Mouse (Mus musculus): ENCODE measurements at regions not wholly inside any gene's neighbourhood (a gene's known extent, or its start where the extent isn't known, plus 50 kb on each side); places are given as distances from the start of the nearest gene placed in this dataset.
"Not testable (repeated sequence)": the region's sequence is repeated elsewhere in the genome, so short reads cannot be mapped to it uniquely, and the experiment has no call there.

- no peaks in the 10 kb centered on the region for H3K9me3 ChIP-seq
- H3K27ac ChIP-seq = no peak overlapping the region
- no peaks in the 10 kb centered on the region for H3K27me3 ChIP-seq
- H3K4me1 ChIP-seq = no peaks in the 10 kb centered on the region
- WGBS = 98% methylated on average over 1 of the region's 1 CpGs
- H3K36me3 ChIP-seq = no peaks in the 10 kb centered on the region
- H3K4me3 ChIP-seq = no peak overlapping the region
- no peak overlapping the region for H3K4me2 ChIP-seq
- H3K9ac ChIP-seq = no peak overlapping the region
- ATAC-seq (ENCODE audit: insufficient number of reproducible peaks, insufficient read depth, low FRiP score, low TSS enrichment, low read depth) = no peak
Observed at GRCm38 (mm10) chr14:68783216-68783615, 510.9 kb downstream of the Synb start.

- no peak overlapping the region for H3K4me3 ChIP-seq
- H3K27ac ChIP-seq = no peak overlapping the region
- no peaks in the 10 kb centered on the region for H3K9me3 ChIP-seq
- no peak overlapping the region for H3K9ac ChIP-seq
- no peaks in the 10 kb centered on the region for H3K4me1 ChIP-seq
- ATAC-seq (ENCODE audit: insufficient number of reproducible peaks, insufficient read depth, low FRiP score, low TSS enrichment, low read depth) = no peak
- H3K36me3 ChIP-seq = no peaks in the 10 kb centered on the region
- no peak overlapping the region for H3K4me2 ChIP-seq
- 82% methylated on average over 2 of the region's 2 CpGs for WGBS
- no peaks in the 10 kb centered on the region for H3K27me3 ChIP-seq
Observed at GRCm38 (mm10) chr14:68770411-68770810, 523.7 kb downstream of the Synb start.

- WGBS = 67% methylated on average over 3 of the region's 3 CpGs
- Histone ChIP-seq H3K4me2 (no peak overlapping the region), H3K9me3 (no peaks in the 10 kb centered on the region), H3K4me3 (no peak overlapping the region), H3K27ac (no peak overlapping the region), H3K27me3 (no peaks in the 10 kb centered on the region), H3K9ac (no peak overlapping the region), H3K4me1 (no peaks in the 10 kb centered on the region), H3K36me3 (no peaks in the 10 kb centered on the region)
- no peak for ATAC-seq (ENCODE audit: insufficient number of reproducible peaks, insufficient read depth, low FRiP score, low TSS enrichment, low read depth)
Observed at GRCm38 (mm10) chr14:68762916-68763315, 531.2 kb downstream of the Synb start.

- ATAC-seq (ENCODE audit: insufficient number of reproducible peaks, insufficient read depth, low FRiP score, low TSS enrichment, low read depth) = no peak
- Histone ChIP-seq H3K4me1 (no peaks in the 10 kb centered on the region), H3K4me2 (no peak overlapping the region), H3K4me3 (no peak overlapping the region), H3K9ac (no peak overlapping the region), H3K27ac (no peak overlapping the region), H3K27me3 (no peaks in the 10 kb centered on the region), H3K9me3 (no peaks in the 10 kb centered on the region), H3K36me3 (no peaks in the 10 kb centered on the region)
- WGBS = 34% methylated on average over 2 of the region's 2 CpGs
Observed at GRCm38 (mm10) chr14:68744661-68745060, 549.4 kb downstream of the Synb start.

- H3K27ac ChIP-seq = no peak overlapping the region
- no peak for ATAC-seq (ENCODE audit: insufficient number of reproducible peaks, insufficient read depth, low FRiP score, low TSS enrichment, low read depth)
- no peaks in the 10 kb centered on the region for H3K36me3 ChIP-seq
- no peaks in the 10 kb centered on the region for H3K27me3 ChIP-seq
- H3K4me1 ChIP-seq = no peaks in the 10 kb centered on the region
- H3K4me3 ChIP-seq = no peak overlapping the region
- H3K9me3 ChIP-seq = no peaks in the 10 kb centered on the region
- no peak overlapping the region for H3K9ac ChIP-seq
- no CpG with 5 or more reads among the region's 1 CpGs for WGBS
- H3K4me2 ChIP-seq = no peak overlapping the region
Observed at GRCm38 (mm10) chr14:68738474-68738873, 555.6 kb downstream of the Synb start.

GRCm38 (mm10) chr14:68735756-68736155 lies 558.3 kb downstream of the Synb start:
- ATAC-seq (ENCODE audit: insufficient number of reproducible peaks, insufficient read depth, low FRiP score, low TSS enrichment, low read depth); H3K36me3 ChIP-seq: not testable (repeated sequence)
- 31% methylated on average over 2 of the region's 2 CpGs for WGBS

GRCm38 (mm10) chr14:68721156-68721555 lies 572.9 kb downstream of the Synb start:
- Histone ChIP-seq H3K4me2 (no peak overlapping the region), H3K9ac (no peak overlapping the region), H3K27me3 (no peaks in the 10 kb centered on the region), H3K4me1 (peaks cover 5% of the 10 kb centered on the region; the same call in 1 of the 2 replicates), H3K27ac (no peak overlapping the region), H3K36me3 (no peaks in the 10 kb centered on the region), H3K9me3 (no peaks in the 10 kb centered on the region), H3K4me3 (no peak overlapping the region)
- 45% methylated on average over 6 of the region's 6 CpGs for WGBS
- ATAC-seq (ENCODE audit: insufficient number of reproducible peaks, insufficient read depth, low FRiP score, low TSS enrichment, low read depth) = no peak

More at GRCm38 (mm10) chr14:68735756-68736155, 558.3 kb downstream of the Synb start:
- H3K27ac ChIP-seq, H3K27me3 ChIP-seq, H3K9ac ChIP-seq, H3K4me2 ChIP-seq, H3K4me1 ChIP-seq, H3K9me3 ChIP-seq, H3K4me3 ChIP-seq: not testable (repeated sequence)

GRCm38 (mm10) chr14:68719429-68720160 lies 574.5 kb downstream of the Synb start:
- WGBS = 85% methylated on average over 9 of the region's 9 CpGs
- H3K9ac ChIP-seq = no peak overlapping the region
- H3K4me1 ChIP-seq = peaks cover 5% of the 10 kb centered on the region; the same call in 1 of the 2 replicates
- no peaks in the 10 kb centered on the region for H3K27me3 ChIP-seq
- H3K36me3 ChIP-seq = no peaks in the 10 kb centered on the region
- no peaks in the 10 kb centered on the region for H3K9me3 ChIP-seq
- no peak for ATAC-seq (ENCODE audit: insufficient number of reproducible peaks, insufficient read depth, low FRiP score, low TSS enrichment, low read depth)
- H3K4me3 ChIP-seq = no peak overlapping the region
- no peak overlapping the region for H3K4me2 ChIP-seq
- H3K27ac ChIP-seq = no peak overlapping the region

- H3K4me2 ChIP-seq = no peak overlapping the region
- ATAC-seq (ENCODE audit: insufficient number of reproducible peaks, insufficient read depth, low FRiP score, low TSS enrichment, low read depth) = no peak
- no peaks in the 10 kb centered on the region for H3K36me3 ChIP-seq
- H3K9ac ChIP-seq = no peak overlapping the region
- H3K27ac ChIP-seq = no peak overlapping the region
- H3K9me3 ChIP-seq = no peaks in the 10 kb centered on the region
- peaks cover 5% of the 10 kb centered on the region; the same call in 1 of the 2 replicates for H3K4me1 ChIP-seq
- H3K27me3 ChIP-seq = no peaks in the 10 kb centered on the region
- 89% methylated on average over 6 of the region's 6 CpGs for WGBS
- H3K4me3 ChIP-seq = no peak overlapping the region
Observed at GRCm38 (mm10) chr14:68718846-68719245, 575.3 kb downstream of the Synb start.

All from embryonic facial prominence, embryonic 13.5 days (tissue).